Mouse (Mus musculus): Measurements from ENCODE around the gene Ggact.

The Ggact gene

GRCm38 (mm10) chr14:122898550-122898949, 15.0 kb downstream of the Ggact start:
- DNase-seq (ENCODE audit: low spot score): no peak

GRCm38 (mm10) chr14:122896106-122896505, 17.5 kb downstream of the Ggact start:
- no peak for DNase-seq (ENCODE audit: low spot score)

GRCm38 (mm10) chr14:122891470-122891968, 22.0 kb downstream of the Ggact start:
- DNase-seq (ENCODE audit: low spot score): no peak

- DNase-seq (ENCODE audit: low spot score): no peak
Observed at GRCm38 (mm10) chr14:122888480-122888872, 25.1 kb downstream of the Ggact start.

- DNase-seq (ENCODE audit: low spot score): no peak
Observed at GRCm38 (mm10) chr14:122887702-122888479, 25.7 kb downstream of the Ggact start.

GRCm38 (mm10) chr14:122887278-122887677, 26.3 kb downstream of the Ggact start:
- DNase-seq (ENCODE audit: low spot score): no peak

GRCm38 (mm10) chr14:122885893-122886292, 27.7 kb downstream of the Ggact start:
- DNase-seq (ENCODE audit: low spot score): no peak

- peak; percentile 63 for DNase-seq (ENCODE audit: low spot score)
Observed at GRCm38 (mm10) chr14:122883821-122884584, 29.6 kb downstream of the Ggact start.

- DNase-seq (ENCODE audit: low spot score): no peak
Observed at GRCm38 (mm10) chr14:122883410-122883806, 30.1 kb downstream of the Ggact start.

- no peak for DNase-seq (ENCODE audit: low spot score)
Observed at GRCm38 (mm10) chr14:122882795-122883409, 30.7 kb downstream of the Ggact start.

- DNase-seq (ENCODE audit: low spot score): no peak
Observed at GRCm38 (mm10) chr14:122882201-122882639, 31.3 kb downstream of the Ggact start.

- DNase-seq (ENCODE audit: low spot score): no peak
Observed at GRCm38 (mm10) chr14:122881699-122882098, 31.9 kb downstream of the Ggact start.

- no peak for DNase-seq (ENCODE audit: low spot score)
Observed at GRCm38 (mm10) chr14:122880291-122880690, 33.3 kb downstream of the Ggact start.

- DNase-seq (ENCODE audit: low spot score): no peak
Observed at GRCm38 (mm10) chr14:122877787-122878186, 35.8 kb downstream of the Ggact start.

- no peak for DNase-seq (ENCODE audit: low spot score)
Observed at GRCm38 (mm10) chr14:122876723-122877122, 36.8 kb downstream of the Ggact start.

GRCm38 (mm10) chr14:122876163-122876562, 37.4 kb downstream of the Ggact start:
- DNase-seq (ENCODE audit: low spot score): peak; percentile 74

GRCm38 (mm10) chr14:122875636-122876035, 37.9 kb downstream of the Ggact start:
- DNase-seq (ENCODE audit: low spot score): no peak

GRCm38 (mm10) chr14:122875056-122875455, 38.5 kb downstream of the Ggact start:
- DNase-seq (ENCODE audit: low spot score): no peak

- DNase-seq (ENCODE audit: low spot score): no peak
Observed at GRCm38 (mm10) chr14:122872612-122873011, 40.9 kb downstream of the Ggact start.

- DNase-seq (ENCODE audit: low spot score): peak; percentile 63
Observed at GRCm38 (mm10) chr14:122871841-122872580, 41.5 kb downstream of the Ggact start.

- DNase-seq (ENCODE audit: low spot score): no peak
Observed at GRCm38 (mm10) chr14:122869831-122870230, 43.7 kb downstream of the Ggact start.
